Mouse (Mus musculus) embryonic facial prominence, embryonic 15.5 days (tissue): ENCODE data around the gene Dcaf15. TPM values are rescaled to one million over a fixed set of nuclear protein-coding genes. Genes with fewer than 3 reads are reported as not detected.

Experiments
- ATAC-seq: fragments of 200-750 bp; cut with Nextera tagmentation; 2 replicates; pipeline ENCODE4 v1.8.0; 2017; ENCODE audit warnings: low read depth, moderate TSS enrichment; ENCODE audit not compliant: insufficient number of reproducible peaks, low FRiP score, low TSS enrichment
- H3K27ac ChIP-seq: fragments of 300-500 bp; sonication (generic); replicated peaks from 2 replicates; pipeline ENCODE4 v1.5.1; 2015; ENCODE audit warnings: mild to moderate bottlenecking, inconsistent platforms
- H3K27me3 ChIP-seq: fragments of 300-500 bp; sonication (generic); 2 replicates; pipeline ENCODE4 v1.6.1; 2015; ENCODE audit warnings: inconsistent platforms
- H3K36me3 ChIP-seq: fragments of 300-500 bp; sonication (generic); 2 replicates; pipeline ENCODE4 v1.6.1; 2015; ENCODE audit warnings: mild to moderate bottlenecking, inconsistent platforms
- H3K4me1 ChIP-seq: fragments of 300-500 bp; sonication (generic); 2 replicates; pipeline ENCODE4 v1.6.1; 2015; ENCODE audit warnings: inconsistent platforms
- H3K4me2 ChIP-seq: fragments of 300-500 bp; sonication (generic); replicated peaks from 2 replicates; pipeline ENCODE4 v1.6.1; 2015; ENCODE audit warnings: mild to moderate bottlenecking, inconsistent platforms
- H3K4me3 ChIP-seq: fragments of 300-500 bp; sonication (generic); replicated peaks from 2 replicates; pipeline ENCODE4 v1.5.1; 2015; ENCODE audit warnings: mild to moderate bottlenecking, inconsistent platforms
- H3K9ac ChIP-seq: fragments of 300-500 bp; sonication (generic); 2 replicates; pipeline ENCODE4 v1.6.1; 2015; ENCODE audit warnings: inconsistent platforms
- H3K9me3 ChIP-seq: fragments of 300-500 bp; sonication (generic); replicated peaks from 2 replicates; pipeline ENCODE4 v1.6.1; 2016; ENCODE audit warnings: inconsistent platforms
- WGBS: fragments of 180-500 bp; shearing (Covaris S2); methylation state at CpG from one replicate; pipeline ENCODE4 v1.1.7; 2015; 5-methylcytosine and 5-hydroxymethylcytosine counted together
- polyA plus RNA-seq: library from polyadenylated mRNA; unstranded; fragments of >200 nt; fragmentation: Nextera tagmentation; extraction: Ambion mirVana; gene quantifications from 2 replicates; pipeline ENCODE4 v1.2.1, GENCODE M21; 2015

The Dcaf15 gene
- polyA plus RNA-seq, 1 experiment from 2014 or later, result 8.0 TPM

- H3K4me3 ChIP-seq, result no peak overlapping the region
- 64% methylated on average over 17 of the region's 17 CpGs for WGBS
- H3K27me3 ChIP-seq, result no peaks in the 10 kb centered on the region
- H3K4me2 ChIP-seq, result no peak overlapping the region
- peak; percentile 49; the same call in 1 of the 2 replicates for ATAC-seq
- H3K9ac ChIP-seq, result no peak overlapping the region
- H3K27ac ChIP-seq, result no peak overlapping the region
- peaks cover 8% of the 10 kb centered on the region for H3K36me3 ChIP-seq
- peaks cover 10% of the 10 kb centered on the region for H3K4me1 ChIP-seq
- no peaks in the 10 kb centered on the region for H3K9me3 ChIP-seq
These were observed 22.8 kb upstream of the Dcaf15 start for GRCm38 (mm10) chr8:84127202-84127901.

GRCm38 (mm10) chr8:84126742-84127141, 22.2 kb upstream of the Dcaf15 start:
- ATAC-seq, result no peak
- Histone ChIP-seq H3K4me3 (no peak overlapping the region), H3K27ac (no peak overlapping the region), H3K4me2 (no peak overlapping the region), H3K36me3 (peaks cover 2% of the 10 kb centered on the region), H3K27me3 (no peaks in the 10 kb centered on the region), H3K9ac (no peak overlapping the region), H3K4me1 (peaks cover 10% of the 10 kb centered on the region), H3K9me3 (no peaks in the 10 kb centered on the region)
- 64% methylated on average over 2 of the region's 2 CpGs for WGBS

- Histone ChIP-seq H3K4me3 (no peak within 1 kb of the TSS), H3K9me3 (no peaks in the 10 kb centered on the region), H3K9ac (no peak within 1 kb of the TSS), H3K27me3 (no peaks in the 10 kb centered on the region), H3K4me1 (peaks cover 7% of the 10 kb centered on the region), H3K36me3 (no peaks in the 10 kb centered on the region), H3K4me2 (no peak within 1 kb of the TSS), H3K27ac (no peak within 1 kb of the TSS)
- 40% methylated on average over 9 of the region's 9 CpGs for WGBS
- ATAC-seq, result peak; percentile 55; the same call in 1 of the 2 replicates
These were observed 21.1 kb upstream of the Dcaf15 start, which contains the start of gene Podnl1 for GRCm38 (mm10) chr8:84125656-84126055. Gene Podnl1 (plus strand): TSS chr8:84125989.

GRCm38 (mm10) chr8:84122151-84122550, 17.6 kb upstream of the Dcaf15 start:
- Histone ChIP-seq H3K9ac (no peak overlapping the region), H3K9me3 (no peaks in the 10 kb centered on the region), H3K4me3 (no peak overlapping the region), H3K27ac (no peak overlapping the region), H3K4me1 (no peaks in the 10 kb centered on the region), H3K36me3 (no peaks in the 10 kb centered on the region), H3K27me3 (no peaks in the 10 kb centered on the region), H3K4me2 (no peak overlapping the region)
- 69% methylated on average over 3 of the region's 3 CpGs for WGBS
- ATAC-seq, result no peak

- Histone ChIP-seq H3K4me3 (no peak overlapping the region), H3K27ac (no peak overlapping the region), H3K4me2 (no peak overlapping the region), H3K36me3 (no peaks in the 10 kb centered on the region), H3K27me3 (no peaks in the 10 kb centered on the region), H3K9me3 (no peaks in the 10 kb centered on the region), H3K4me1 (no peaks in the 10 kb centered on the region), H3K9ac (no peak overlapping the region)
- WGBS, result 68% methylated on average over 6 of the region's 6 CpGs
- no peak for ATAC-seq
These were observed 11.1 kb upstream of the Dcaf15 start for GRCm38 (mm10) chr8:84115646-84116045.

GRCm38 (mm10) chr8:84106216-84107040, 1.9 kb upstream of the Dcaf15 start:
- WGBS, result 86% methylated on average over 6 of the region's 6 CpGs

GRCm38 (mm10) chr8:84105676-84106075, 1.1 kb upstream of the Dcaf15 start:
- 81% methylated on average over 2 of the region's 2 CpGs for WGBS
- H3K4me1 ChIP-seq, result peaks cover 31% of the 10 kb centered on the region
- 0 out of 2 replicates have a peak overlapping the region, but pooled peaks have one; percentile 12 for H3K27ac ChIP-seq
- no peaks in the 10 kb centered on the region for H3K27me3 ChIP-seq
- H3K36me3 ChIP-seq, result peaks cover 10% of the 10 kb centered on the region
- no peak overlapping the region for H3K4me2 ChIP-seq
- no peak overlapping the region for H3K9ac ChIP-seq
- no peaks in the 10 kb centered on the region for H3K9me3 ChIP-seq
- ATAC-seq, result no peak
- no peak overlapping the region for H3K4me3 ChIP-seq

More at GRCm38 (mm10) chr8:84106216-84107040, 1.9 kb upstream of the Dcaf15 start:
- ATAC-seq, result no peak
- no peak overlapping the region for H3K27ac ChIP-seq
- no peak overlapping the region for H3K4me3 ChIP-seq
- peaks cover 30% of the 10 kb centered on the region for H3K4me1 ChIP-seq
- H3K27me3 ChIP-seq, result no peaks in the 10 kb centered on the region
- no peaks in the 10 kb centered on the region for H3K9me3 ChIP-seq
- H3K4me2 ChIP-seq, result no peak overlapping the region
- H3K36me3 ChIP-seq, result peaks cover 7% of the 10 kb centered on the region
- no peak overlapping the region for H3K9ac ChIP-seq

GRCm38 (mm10) chr8:84104221-84104620, 347 bp downstream of the Dcaf15 start:
- H3K27ac ChIP-seq, result peak overlapping the region; percentile 86
- ATAC-seq, result peak; percentile 80
- H3K4me2 ChIP-seq, result peak overlapping the region; percentile 82
- H3K9ac ChIP-seq, result peak overlapping the region; percentile 71
- H3K36me3 ChIP-seq, result peaks cover 23% of the 10 kb centered on the region
- H3K4me1 ChIP-seq, result peaks cover 31% of the 10 kb centered on the region
- H3K27me3 ChIP-seq, result no peaks in the 10 kb centered on the region
- H3K4me3 ChIP-seq, result peak overlapping the region; percentile 76
- under 1% methylated on average over 17 of the region's 29 CpGs for WGBS
- H3K9me3 ChIP-seq, result no peaks in the 10 kb centered on the region

- Histone ChIP-seq H3K36me3 (peaks cover 29% of the 10 kb centered on the region), H3K4me1 (peaks cover 31% of the 10 kb centered on the region), H3K9ac (peak overlapping the region; percentile 71), H3K9me3 (no peaks in the 10 kb centered on the region), H3K27me3 (no peaks in the 10 kb centered on the region), H3K4me3 (peak overlapping the region; percentile 76), H3K4me2 (peak overlapping the region; percentile 82), H3K27ac (no peak overlapping the region; the same call in 1 of the 2 replicates)
- ATAC-seq, result no peak
- 38% methylated on average over 3 of the region's 3 CpGs for WGBS
These were observed 967 bp downstream of the Dcaf15 start for GRCm38 (mm10) chr8:84103601-84104000.

- no peak overlapping the region for H3K4me2 ChIP-seq
- H3K27me3 ChIP-seq, result no peaks in the 10 kb centered on the region
- 87% methylated on average over 25 of the region's 25 CpGs for WGBS
- H3K4me1 ChIP-seq, result peaks cover 31% of the 10 kb centered on the region
- no peak overlapping the region for H3K9ac ChIP-seq
- ATAC-seq, result no peak
- no peak overlapping the region for H3K4me3 ChIP-seq
- H3K27ac ChIP-seq, result no peak overlapping the region
- peaks cover 48% of the 10 kb centered on the region for H3K36me3 ChIP-seq
- no peaks in the 10 kb centered on the region for H3K9me3 ChIP-seq
These were observed 2.9 kb downstream of the Dcaf15 start for GRCm38 (mm10) chr8:84101476-84102270.

GRCm38 (mm10) chr8:84098376-84098775, 6.2 kb downstream of the Dcaf15 start:
- H3K4me1 ChIP-seq, result peaks cover 17% of the 10 kb centered on the region
- peaks cover 79% of the 10 kb centered on the region for H3K36me3 ChIP-seq
- H3K4me3 ChIP-seq, result no peak overlapping the region
- 94% methylated on average over 7 of the region's 7 CpGs for WGBS
- no peak overlapping the region for H3K9ac ChIP-seq
- no peak overlapping the region for H3K27ac ChIP-seq
- no peaks in the 10 kb centered on the region for H3K9me3 ChIP-seq
- H3K4me2 ChIP-seq, result no peak overlapping the region
- no peak for ATAC-seq
- no peaks in the 10 kb centered on the region for H3K27me3 ChIP-seq
